Mouse (Mus musculus) forebrain, embryonic 14.5 days (tissue): ENCODE results near the gene Ccser1. TPM values are rescaled to one million over a fixed set of nuclear protein-coding genes. Genes with fewer than 3 reads are reported as not detected.
A peak's percentile ranks its signal among the peaks of the same experiment; 100 is the strongest.

ENCODE experiments used
- ATAC-seq: fragments of 200-750 bp; cut with Nextera tagmentation; 2 replicates; pipeline ENCODE4 v1.8.0; 2017; ENCODE audit warnings: mild to moderate bottlenecking, moderate library complexity
- DNase-seq: peaks from one replicate; pipeline ENCODE4 v3.0.0-alpha.2; 2015; ENCODE audit warnings: low spot score
- H3K27ac ChIP-seq: fragments of 300-500 bp; sonication (generic); 2 replicates; pipeline ENCODE4 v1.5.1; 2014; ENCODE audit warnings: low read depth, mild to moderate bottlenecking, control low read depth, low read length, moderate library complexity
- H3K27me3 ChIP-seq: fragments of 300-500 bp; sonication (generic); replicated peaks from 2 replicates; pipeline ENCODE4 v1.6.1; 2014; ENCODE audit warnings: low read length, control low read depth, mixed read lengths; ENCODE audit not compliant: control insufficient read depth, insufficient read depth
- H3K36me3 ChIP-seq: fragments of 300-500 bp; sonication (generic); 2 replicates; pipeline ENCODE4 v1.6.1; 2014; ENCODE audit warnings: low read length, control low read depth; ENCODE audit not compliant: control insufficient read depth, insufficient read depth
- H3K4me1 ChIP-seq: fragments of 300-500 bp; sonication (generic); 2 replicates; pipeline ENCODE4 v1.6.1; 2014; ENCODE audit warnings: antibody characterized with exemption, low read length, control low read depth; ENCODE audit not compliant: control insufficient read depth, insufficient read depth
- H3K4me2 ChIP-seq: fragments of 300-500 bp; sonication (generic); 2 replicates; pipeline ENCODE4 v1.6.1; 2014; ENCODE audit warnings: mild to moderate bottlenecking, control low read depth, low read length
- H3K4me3 ChIP-seq: fragments of 300-500 bp; sonication (generic); 2 replicates; pipeline ENCODE4 v1.5.1; 2014; ENCODE audit warnings: low read depth, low read length, control low read depth
- H3K9ac ChIP-seq: fragments of 300-500 bp; sonication (generic); 2 replicates; pipeline ENCODE4 v1.6.1; 2014; ENCODE audit warnings: mild to moderate bottlenecking, low read length, control low read depth, moderate library complexity
- H3K9me3 ChIP-seq: fragments of 300-500 bp; sonication (generic); replicated peaks from 2 replicates; pipeline ENCODE4 v1.6.1; 2016; ENCODE audit warnings: low read length, control low read depth, mixed read lengths; ENCODE audit not compliant: control insufficient read depth
- WGBS: fragments of 180-500 bp; shearing (Covaris S2); extraction: QIAGEN DNeasy Blood & Tissue Kit; methylation state at CpG from one replicate; pipeline ENCODE4 v1.1.7; 2014; 5-methylcytosine and 5-hydroxymethylcytosine counted together
- polyA plus RNA-seq: library from polyadenylated mRNA; unstranded; fragments of >200 nt; fragmentation: Nextera tagmentation; extraction: Ambion mirVana; gene quantifications from 2 replicates; pipeline ENCODE4 v1.2.1, GENCODE M21; 2014

Gene Ccser1
- polyA plus RNA-seq, 1 experiment from 2014 or later: 16.9 TPM

DNA sequence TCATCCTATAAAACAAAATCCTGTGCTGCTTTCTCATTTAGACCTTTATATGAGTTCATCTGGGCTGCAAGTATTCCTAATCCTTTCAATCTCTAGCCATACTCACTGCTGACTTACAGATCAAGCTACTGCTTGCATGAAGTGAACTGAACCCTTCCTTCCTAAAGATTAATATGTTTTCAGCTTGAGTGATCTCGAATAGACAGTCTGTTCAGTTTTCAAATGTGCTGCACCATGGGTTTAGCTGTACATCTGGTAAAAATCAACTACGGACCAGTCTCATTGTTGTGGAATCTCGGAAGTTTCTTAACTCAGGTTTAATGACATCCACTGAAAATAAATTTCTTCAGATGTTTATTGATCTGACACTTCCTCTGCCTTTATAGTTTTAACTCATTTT is 620.8 kb downstream of the Ccser1 start:
- H3K9me3 ChIP-seq: no peaks in the 10 kb centered on the region
- no peak overlapping the region for H3K4me3 ChIP-seq
- no peaks in the 10 kb centered on the region for H3K4me1 ChIP-seq
- DNase-seq: no peak
- H3K36me3 ChIP-seq: no peaks in the 10 kb centered on the region
- no peak overlapping the region for H3K4me2 ChIP-seq
- no peak overlapping the region for H3K27ac ChIP-seq
- 25% methylated on average over 3 of the region's 3 CpGs for WGBS
- no peaks in the 10 kb centered on the region for H3K27me3 ChIP-seq
- no peak for ATAC-seq
- H3K9ac ChIP-seq: no peak overlapping the region

GRCm38 (mm10) chr6:61805481-61805880 is 625.4 kb downstream of the Ccser1 start:
- H3K27ac ChIP-seq: no peak overlapping the region
- no peak overlapping the region for H3K4me3 ChIP-seq
- no peaks in the 10 kb centered on the region for H3K4me1 ChIP-seq
- no peak for ATAC-seq
- H3K9me3 ChIP-seq: no peaks in the 10 kb centered on the region
- no peak overlapping the region for H3K9ac ChIP-seq
- no peaks in the 10 kb centered on the region for H3K36me3 ChIP-seq
- no peak overlapping the region for H3K4me2 ChIP-seq
- no peak for DNase-seq
- no peaks in the 10 kb centered on the region for H3K27me3 ChIP-seq
- WGBS: 100% methylated on average over 1 of the region's 1 CpGs

DNA sequence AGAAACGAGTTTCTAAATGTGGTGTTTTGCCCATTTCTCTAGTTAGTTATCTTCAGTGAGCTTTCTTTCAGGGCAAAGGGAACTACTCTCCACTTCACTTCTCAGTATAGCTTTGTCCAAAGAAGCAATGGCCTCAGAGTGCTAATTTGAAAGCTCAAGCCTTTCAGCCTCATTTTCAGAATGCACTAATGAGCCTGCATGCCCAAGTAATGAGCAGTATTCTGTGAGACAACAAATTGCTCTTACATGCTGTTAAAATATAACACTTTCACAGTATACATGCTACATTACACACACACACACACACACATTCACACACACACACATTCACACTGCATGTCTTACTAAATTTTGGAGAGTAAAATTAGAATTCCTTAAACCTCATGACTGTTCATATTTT is 637.6 kb downstream of the Ccser1 start:
- no peak overlapping the region for H3K27ac ChIP-seq
- no peak overlapping the region for H3K4me2 ChIP-seq
- H3K4me1 ChIP-seq: 0 out of 2 replicates have a peak, but pooled peaks cover 3% of the 10 kb centered on the region
- WGBS: 30% methylated on average over 1 of the region's 1 CpGs
- peak; percentile 71 for DNase-seq
- H3K4me3 ChIP-seq: no peak overlapping the region
- no peak overlapping the region for H3K9ac ChIP-seq
- H3K36me3 ChIP-seq: no peaks in the 10 kb centered on the region
- H3K27me3 ChIP-seq: no peaks in the 10 kb centered on the region
- no peaks in the 10 kb centered on the region for H3K9me3 ChIP-seq
- ATAC-seq: peak; percentile 93

- Histone ChIP-seq H3K4me1 (no peaks in the 10 kb centered on the region), H3K4me3 (no peak overlapping the region), H3K27ac (no peak overlapping the region), H3K9ac (no peak overlapping the region), H3K9me3 (no peaks in the 10 kb centered on the region), H3K36me3 (no peaks in the 10 kb centered on the region), H3K27me3 (no peaks in the 10 kb centered on the region), H3K4me2 (no peak overlapping the region)
- ATAC-seq (no peak), DNase-seq (no peak)
- WGBS: 89% methylated on average over 1 of the region's 1 CpGs
Observed at GRCm38 (mm10) chr6:61876302-61876701, 696.2 kb downstream of the Ccser1 start.

- no peak overlapping the region for H3K4me2 ChIP-seq
- H3K36me3 ChIP-seq: no peaks in the 10 kb centered on the region
- DNase-seq (no peak), ATAC-seq (no peak)
- 76% methylated on average over 4 of the region's 4 CpGs for WGBS
- H3K4me1 ChIP-seq: no peaks in the 10 kb centered on the region
- H3K4me3 ChIP-seq: no peak overlapping the region
- no peaks in the 10 kb centered on the region for H3K9me3 ChIP-seq
- H3K27me3 ChIP-seq: no peaks in the 10 kb centered on the region
- H3K27ac ChIP-seq: no peak overlapping the region
- H3K9ac ChIP-seq: no peak overlapping the region
Observed at GRCm38 (mm10) chr6:61898238-61898637, 718.1 kb downstream of the Ccser1 start.

DNA sequence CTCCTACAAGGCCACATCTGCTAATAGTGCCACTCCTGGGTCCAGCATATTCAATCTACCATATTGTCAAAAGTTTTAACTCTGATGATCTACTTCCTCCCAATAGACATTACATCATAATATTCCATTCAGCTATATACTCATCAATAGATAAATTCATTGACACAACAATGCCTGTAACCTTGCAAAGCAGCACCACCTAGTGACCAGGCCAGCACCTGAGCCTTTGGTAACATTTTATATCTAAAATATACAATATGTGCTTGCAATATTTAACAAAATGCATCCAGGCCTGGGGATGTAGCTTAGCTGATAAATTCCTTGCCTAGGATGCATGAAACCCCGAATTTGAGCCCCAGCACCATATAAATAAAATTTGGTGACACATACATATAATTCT is 722.6 kb downstream of the Ccser1 start:
- Histone ChIP-seq H3K9me3 (no peaks in the 10 kb centered on the region), H3K4me2 (no peak overlapping the region), H3K9ac (no peak overlapping the region), H3K27me3 (no peaks in the 10 kb centered on the region), H3K36me3 (no peaks in the 10 kb centered on the region), H3K4me1 (no peaks in the 10 kb centered on the region), H3K27ac (no peak overlapping the region), H3K4me3 (no peak overlapping the region)
- WGBS: 37% methylated on average over 1 of the region's 1 CpGs
- DNase-seq (peak; percentile 24), ATAC-seq (no peak)

DNA sequence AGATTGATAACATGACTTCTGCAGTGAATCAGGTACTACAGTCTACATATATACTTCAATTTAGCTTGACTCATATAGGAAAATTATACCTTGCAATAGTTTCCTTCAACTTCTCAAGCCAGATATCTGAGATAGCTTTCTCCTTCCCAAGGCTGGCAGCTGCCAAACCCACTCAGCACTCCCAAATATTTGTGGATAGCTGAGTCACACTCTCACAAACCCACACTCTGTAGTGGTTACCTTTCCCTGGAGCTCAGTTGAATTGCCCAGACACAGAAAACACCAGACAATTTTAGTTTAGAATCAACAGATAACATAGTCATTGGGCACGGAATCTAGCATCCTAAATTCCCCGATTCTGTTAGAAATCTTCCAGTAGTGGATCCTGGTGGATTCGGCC is 732.8 kb downstream of the Ccser1 start:
- Histone ChIP-seq H3K4me1 (no peaks in the 10 kb centered on the region), H3K27ac (no peak overlapping the region), H3K36me3 (no peaks in the 10 kb centered on the region), H3K27me3 (no peaks in the 10 kb centered on the region), H3K4me2 (no peak overlapping the region), H3K4me3 (no peak overlapping the region), H3K9me3 (no peaks in the 10 kb centered on the region), H3K9ac (no peak overlapping the region)
- ATAC-seq: no peak
- no peak for DNase-seq
- WGBS: 88% methylated on average over 3 of the region's 3 CpGs

DNA sequence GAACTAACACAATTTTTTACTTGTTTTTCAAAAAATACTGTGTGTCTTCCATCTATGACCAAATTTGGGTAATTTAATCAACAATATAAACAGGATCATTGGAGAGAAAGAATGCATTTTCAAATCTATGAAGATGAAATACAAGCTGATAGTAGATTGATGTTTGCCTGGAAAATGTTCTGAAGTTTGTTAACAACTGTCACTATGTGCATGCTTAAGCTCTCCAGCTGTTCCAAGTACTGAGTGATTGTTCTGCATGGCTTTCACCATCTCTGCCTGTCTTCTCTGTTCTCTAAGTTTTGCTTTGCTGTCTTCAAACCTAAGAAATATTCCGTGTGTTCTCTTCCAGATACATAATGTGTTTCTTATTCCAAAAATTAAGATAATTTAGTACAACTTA is 751.5 kb downstream of the Ccser1 start:
- DNase-seq: no peak
- WGBS: 93% methylated on average over 1 of the region's 1 CpGs
- no peaks in the 10 kb centered on the region for H3K4me1 ChIP-seq
- no peak overlapping the region for H3K4me2 ChIP-seq
- no peaks in the 10 kb centered on the region for H3K27me3 ChIP-seq
- H3K4me3 ChIP-seq: no peak overlapping the region
- ATAC-seq: no peak
- no peak overlapping the region for H3K9ac ChIP-seq
- H3K9me3 ChIP-seq: no peaks in the 10 kb centered on the region
- no peaks in the 10 kb centered on the region for H3K36me3 ChIP-seq
- H3K27ac ChIP-seq: no peak overlapping the region

DNA sequence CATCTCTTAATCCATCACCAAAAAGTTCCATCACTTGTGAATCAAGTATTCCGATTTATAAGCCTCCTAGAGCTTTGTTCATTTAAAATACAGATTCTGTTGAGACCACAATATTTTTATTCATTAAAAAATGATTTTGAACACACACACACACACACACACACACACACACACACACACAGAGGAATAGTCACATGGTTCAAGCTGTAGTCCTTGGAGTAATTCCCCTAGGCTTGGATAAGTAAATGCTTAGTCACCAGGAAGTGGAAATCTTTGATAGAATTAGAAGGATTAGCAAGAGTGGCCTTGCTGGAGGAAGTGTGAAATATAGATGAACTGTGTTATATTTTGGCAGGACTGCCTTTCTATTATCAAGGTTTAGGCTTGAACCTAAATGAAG is 756.5 kb downstream of the Ccser1 start:
- ATAC-seq (no peak), DNase-seq (no peak)
- Histone ChIP-seq H3K9ac (no peak overlapping the region), H3K4me2 (no peak overlapping the region), H3K4me3 (no peak overlapping the region), H3K9me3 (no peaks in the 10 kb centered on the region), H3K27ac (no peak overlapping the region), H3K4me1 (no peaks in the 10 kb centered on the region), H3K36me3 (no peaks in the 10 kb centered on the region), H3K27me3 (no peaks in the 10 kb centered on the region)
- WGBS: 91% methylated on average over 1 of the region's 1 CpGs
